ENCODE assay signal across 14 mouse cellular contexts in genomic region chr2:77245806-77246205, GRCm38 (mm10). TPM values are rescaled to one million over a fixed set of nuclear protein-coding genes. Genes with fewer than 3 reads are reported as not detected.
DNase-seq lines count a peak whose midpoint lies in the region; ATAC-seq lines count a peak whose summit lies in the region.
"Had no signal": no experiment of that assay in that cellular context is flagged by ENCODE, and none has a peak within 500 bp of the region (broad histone marks: within the 10 kb centered on the region; RNA-seq: fewer than 3 reads in every experiment).

No protein-coding gene starts in this region.

- H3K27ac ChIP-seq in forebrain, embryonic 10.5 days: peak overlapping the region; percentile 74; the same call in 1 of the 2 replicates
- no peak overlapping the region for H3K27ac ChIP-seq in forebrain, embryonic 12.5 days
- H3K27ac ChIP-seq in kidney, embryonic 16.5 days (ENCODE audit: low read length): peak overlapping the region; percentile 48
- peak overlapping the region; percentile 66 for H3K27ac ChIP-seq in limb, embryonic 12.5 days
- H3K27ac ChIP-seq: embryonic facial prominence, embryonic 12.5 days; forebrain, embryonic 15.5 days had no signal

- 81% methylated on average over 3 of the region's 3 CpGs for WGBS in forebrain, embryonic 10.5 days
- WGBS in forebrain, embryonic 12.5 days: 69% methylated on average over 3 of the region's 3 CpGs
- 30% methylated on average over 3 of the region's 3 CpGs for WGBS in kidney, embryonic 16.5 days
- 22% methylated on average over 3 of the region's 3 CpGs for WGBS in limb, embryonic 12.5 days

- H3K36me3 ChIP-seq in forebrain, embryonic 10.5 days (replicated peaks): peaks cover 46% of the 10 kb centered on the region
- peaks cover 20% of the 10 kb centered on the region for H3K36me3 ChIP-seq in forebrain, embryonic 12.5 days (replicated peaks)
- peaks cover 27% of the 10 kb centered on the region for H3K36me3 ChIP-seq in kidney, embryonic 16.5 days (ENCODE audit: insufficient read depth, low read length)
- H3K36me3 ChIP-seq in limb, embryonic 12.5 days: peaks cover 39% of the 10 kb centered on the region

- H3K4me2 ChIP-seq in forebrain, embryonic 12.5 days: no peak overlapping the region
- no peak overlapping the region for H3K4me2 ChIP-seq in kidney, embryonic 16.5 days (replicated peaks; ENCODE audit: low read depth, low read length)
- H3K4me2 ChIP-seq in limb, embryonic 12.5 days: no peak overlapping the region
- H3K4me2 ChIP-seq: embryonic facial prominence, embryonic 12.5 days; forebrain, embryonic 15.5 days had no signal

- no peak for ATAC-seq in forebrain, embryonic 12.5 days (ENCODE audit: low FRiP score)
- no peak; the same call in 1 of the 2 replicates for ATAC-seq in kidney, embryonic 16.5 days (ENCODE audit: low FRiP score, low TSS enrichment)
- ATAC-seq in limb, embryonic 12.5 days (ENCODE audit: insufficient number of reproducible peaks, insufficient read depth, low FRiP score, low TSS enrichment, low read depth): no peak
- ATAC-seq: forebrain, embryonic 15.5 days; intestine, embryonic 16.5 days had no signal

- no peaks in the 10 kb centered on the region for H3K9me3 ChIP-seq in forebrain, embryonic 10.5 days
- no peaks in the 10 kb centered on the region for H3K9me3 ChIP-seq in forebrain, embryonic 12.5 days
- no peaks in the 10 kb centered on the region for H3K9me3 ChIP-seq in kidney, embryonic 16.5 days (ENCODE audit: low read length)
- H3K9me3 ChIP-seq in limb, embryonic 12.5 days: 0 out of 2 replicates have a peak, but pooled peaks cover 6% of the 10 kb centered on the region
- H3K9me3 ChIP-seq: embryonic facial prominence, embryonic 12.5 days; forebrain, embryonic 15.5 days had no signal

- H3K27me3 ChIP-seq in forebrain, embryonic 10.5 days (ENCODE audit: poor library complexity, severe bottlenecking): no peaks in the 10 kb centered on the region
- no peaks in the 10 kb centered on the region for H3K27me3 ChIP-seq in forebrain, embryonic 12.5 days
- H3K27me3 ChIP-seq in kidney, embryonic 16.5 days (ENCODE audit: insufficient read depth, low read length): no peaks in the 10 kb centered on the region
- no peaks in the 10 kb centered on the region for H3K27me3 ChIP-seq in limb, embryonic 12.5 days
- H3K27me3 ChIP-seq: embryonic facial prominence, embryonic 12.5 days; forebrain, embryonic 15.5 days had no signal

- DNase-seq in forebrain, embryonic 10.5 days (ENCODE audit: extremely low spot score, low spot score): no peak
- DNase-seq in kidney, adult 9 months: no peak
- peak; percentile 40 to 59 for DNase-seq in gastrocnemius, adult 8-10 months (ENCODE audit: low spot score in 2 of 2)
- DNase-seq in right cerebral cortex, postnatal 14 days: no peak
- DNase-seq in left cerebral cortex, adult 8-10 months (ENCODE audit: low spot score in 2 of 2): no peak
- DNase-seq: adrenal gland, postnatal 36 days; cerebellum, adult 2 months; lung, postnatal 4 days had no signal

- H3K4me1 ChIP-seq in forebrain, embryonic 10.5 days: peaks cover 25% of the 10 kb centered on the region
- H3K4me1 ChIP-seq in forebrain, embryonic 12.5 days: peaks cover 19% of the 10 kb centered on the region
- peaks cover 45% of the 10 kb centered on the region for H3K4me1 ChIP-seq in kidney, embryonic 16.5 days (ENCODE audit: insufficient read depth, low read length)
- H3K4me1 ChIP-seq in limb, embryonic 12.5 days (replicated peaks): peaks cover 40% of the 10 kb centered on the region

- H3K4me3 ChIP-seq in forebrain, embryonic 10.5 days: no peak overlapping the region
- no peak overlapping the region for H3K4me3 ChIP-seq in forebrain, embryonic 12.5 days (replicated peaks)
- no peak overlapping the region for H3K4me3 ChIP-seq in kidney, embryonic 16.5 days (ENCODE audit: low read length)
- H3K4me3 ChIP-seq in limb, embryonic 12.5 days (replicated peaks): no peak overlapping the region
- H3K4me3 ChIP-seq: embryonic facial prominence, embryonic 12.5 days; forebrain, embryonic 15.5 days had no signal

- no peak overlapping the region for H3K9ac ChIP-seq in forebrain, embryonic 12.5 days
- peak overlapping the region; percentile 44; the same call in 1 of the 2 replicates for H3K9ac ChIP-seq in kidney, embryonic 16.5 days (replicated peaks; ENCODE audit: low read length)
- no peak overlapping the region for H3K9ac ChIP-seq in limb, embryonic 12.5 days (replicated peaks)
- H3K9ac ChIP-seq: embryonic facial prominence, embryonic 12.5 days; forebrain, embryonic 15.5 days had no signal

RNA-seq across cellular contexts. Expression of gene Sestd1, which starts 34.6 kb away (rescaled TPM):
- 15.2 and 16.6 TPM in 2 replicates for polyA plus RNA-seq in forebrain, embryonic 10.5 days (2016; fragmentation: Nextera tagmentation; extraction: Ambion mirVana)
- 29.1 and 32.6 TPM in 2 replicates for polyA plus RNA-seq in forebrain, embryonic 12.5 days (2016; fragmentation: Nextera tagmentation; extraction: Ambion mirVana)
- 30.0 TPM in 2 replicates for polyA plus RNA-seq in kidney, embryonic 16.5 days (2015; fragmentation: Nextera tagmentation; extraction: Ambion mirVana)
- 10 to 100 TPM in 3 of 4 experiments, 1 to 10 TPM in 1; 8.5 to 12.6 (median 10.5) TPM for total RNA-seq in gastrocnemius, adult 8-10 months (2022)
- 25.1 and 25.2 TPM in 2 replicates for polyA plus RNA-seq in limb, embryonic 12.5 days (2016; fragmentation: Nextera tagmentation; extraction: Ambion mirVana)
- 10 to 100 TPM; 47.9 to 50.4 (median 49.7) TPM for total RNA-seq in left cerebral cortex, adult 8-10 months (2022)

Comparison
In these comparisons a context has a peak if more than half of its experiments do, and no peak if none do; other contexts are left out.
1. DNase-seq: peak in gastrocnemius, adult 8-10 months (2 of 2); none in forebrain, embryonic 10.5 days (single experiment), kidney, adult 9 months (single experiment), right cerebral cortex, postnatal 14 days (single experiment) and left cerebral cortex, adult 8-10 months (0 of 2).